Mouse (Mus musculus) brain, embryonic 14.5 days (tissue): ENCODE measurements at regions not wholly inside any gene's neighbourhood (a gene's known extent, or its start where the extent isn't known, plus 50 kb on each side); places are given as distances from the start of the nearest gene placed in this dataset.

Experiments used
- CTCF ChIP-seq: fragments of 200-500 bp; IDR thresholded peaks from 2 replicates; pipeline ENCODE4 v1.5.1; 2012; ENCODE audit warnings: inconsistent platforms, mild to moderate bottlenecking, moderate library complexity, borderline replicate concordance; ENCODE audit not compliant: insufficient read depth, insufficient read length; ENCODE audit errors: extremely low read depth
- POLR2A ChIP-seq: fragments of 200-500 bp; IDR thresholded peaks from 2 replicates; pipeline ENCODE4 v1.6.1; 2012; ENCODE audit warnings: mild to moderate bottlenecking, inconsistent platforms, borderline replicate concordance; ENCODE audit not compliant: poor library complexity, insufficient read depth, insufficient read length, severe bottlenecking; ENCODE audit errors: extremely low read depth

- TF ChIP-seq CTCF (no peak), POLR2A (no peak)
Measured at GRCm38 (mm10) chr12:8421271-8421567, 78.6 kb downstream of the Rhob start.
